Mouse (Mus musculus) layer of hippocampus, postnatal 25 days (tissue): Measurements from ENCODE around the gene Utp3. TPM values are rescaled to one million over a fixed set of nuclear protein-coding genes. Genes with fewer than 3 reads are reported as not detected.
"Not testable (repeated sequence)": the region's sequence is repeated elsewhere in the genome, so short reads cannot be mapped to it uniquely, and the experiment has no call there.

Source experiments
- DNase-seq, 2 experiments: peaks; one replicate each; pipeline ENCODE4 v3.0.0; 2022; ENCODE audit warnings: mixed read lengths in 2 of 2, low spot score in 1 of 2; ENCODE audit errors: extremely low spot score in 1 of 2
- total RNA-seq, 2 experiments: library from RNA; stranded (reverse); gene quantifications; 2 replicates each; pipeline ENCODE4 v1.2.3; 2021

Utp3 gene
- total RNA-seq: 10 to 100 TPM; 24.8 to 26.3 TPM

DNA sequence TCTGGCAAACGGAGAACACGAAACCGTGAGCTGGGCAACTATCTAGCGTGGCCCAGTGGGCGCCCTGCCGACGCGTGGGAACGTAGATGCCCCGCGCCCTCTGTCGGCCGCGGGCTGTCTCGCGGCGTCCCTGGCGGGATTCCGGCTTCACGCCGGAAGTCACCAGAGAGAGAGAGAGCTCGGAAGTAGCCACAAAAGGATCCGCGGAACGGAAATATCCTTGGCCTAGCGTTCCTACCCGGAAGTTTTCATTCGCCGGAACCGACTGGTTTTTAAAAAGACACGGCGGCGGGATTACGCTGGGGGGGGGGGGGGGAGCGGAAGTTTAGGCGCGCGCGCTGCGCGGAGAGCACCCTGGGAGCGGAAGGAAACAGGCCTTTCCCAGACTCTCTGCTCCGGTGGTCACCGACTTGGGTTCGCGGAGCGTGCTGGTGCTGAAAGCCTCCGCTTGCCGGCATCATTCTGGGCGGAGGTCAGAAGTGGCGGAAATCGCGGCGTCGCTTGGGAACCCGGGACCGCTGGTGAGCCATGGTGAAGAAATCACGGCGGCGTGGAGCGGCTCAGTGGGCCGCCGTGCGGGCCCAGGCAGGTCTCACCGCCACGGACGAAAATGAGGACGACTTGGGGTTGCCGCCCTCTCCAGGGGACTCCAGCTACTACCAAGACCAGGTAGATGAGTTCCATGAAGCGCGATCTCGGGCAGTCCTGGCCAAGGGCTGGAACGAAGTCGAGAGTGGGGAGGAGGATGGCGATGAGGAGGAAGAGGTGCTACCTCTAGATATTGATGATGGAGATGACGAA lies at the start of gene Utp3:
Utp3 (plus strand) TSS at position 377 of the 801 bp plus-strand sequence.
- peak; percentile 95 to 98 for DNase-seq

DNA sequence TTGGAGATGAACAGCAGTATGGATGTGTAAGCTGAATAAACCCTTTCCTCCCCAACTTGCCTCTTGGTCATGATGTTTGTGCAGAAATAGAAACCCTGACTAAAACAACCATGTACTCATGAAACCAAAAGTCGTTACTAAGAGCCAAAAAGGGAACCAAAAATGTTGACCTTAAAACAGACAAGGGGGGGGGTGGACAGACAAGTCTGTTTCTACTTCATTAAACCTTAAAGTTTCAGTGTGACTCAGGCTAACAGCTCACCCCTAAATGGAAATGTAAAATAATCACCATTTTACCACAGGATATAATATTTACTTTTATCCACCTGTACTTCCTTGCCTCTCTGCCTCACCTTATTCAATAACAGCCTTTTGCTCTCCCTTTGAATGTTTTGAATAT lies 45.7 kb upstream of the Utp3 start:
- DNase-seq: no peak

GRCm38 (mm10) chr5:88508990-88509389 lies 45.3 kb upstream of the Utp3 start:
- DNase-seq: no peak

- DNase-seq: peak in 1 of 2 experiments; percentile 31
Measured at GRCm38 (mm10) chr5:88519232-88519631, 35.0 kb upstream of the Utp3 start.

DNA sequence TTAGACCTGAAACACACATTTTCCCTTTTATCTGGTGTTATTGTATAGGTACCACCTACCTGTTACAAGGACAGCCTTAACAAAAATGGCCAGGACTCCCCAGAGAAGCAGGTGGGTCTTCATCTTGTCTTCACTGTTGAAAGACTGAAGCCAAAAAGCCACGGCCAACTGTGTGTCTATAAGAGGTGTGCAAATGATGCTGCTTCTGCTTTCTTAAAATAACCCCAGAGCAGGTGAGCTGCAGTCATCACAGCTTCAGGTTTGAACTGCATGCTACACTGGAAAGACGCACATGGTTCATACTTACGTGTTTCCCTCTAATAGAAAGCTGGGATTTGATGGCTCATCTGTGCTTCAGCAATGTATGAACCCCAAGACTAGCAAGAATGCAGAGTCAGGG lies 26.6 kb upstream of the Utp3 start, which contains the start of gene Jchain:
Jchain (minus strand) TSS at position 235 of the 400 bp plus-strand sequence.
- no peak for DNase-seq

DNA sequence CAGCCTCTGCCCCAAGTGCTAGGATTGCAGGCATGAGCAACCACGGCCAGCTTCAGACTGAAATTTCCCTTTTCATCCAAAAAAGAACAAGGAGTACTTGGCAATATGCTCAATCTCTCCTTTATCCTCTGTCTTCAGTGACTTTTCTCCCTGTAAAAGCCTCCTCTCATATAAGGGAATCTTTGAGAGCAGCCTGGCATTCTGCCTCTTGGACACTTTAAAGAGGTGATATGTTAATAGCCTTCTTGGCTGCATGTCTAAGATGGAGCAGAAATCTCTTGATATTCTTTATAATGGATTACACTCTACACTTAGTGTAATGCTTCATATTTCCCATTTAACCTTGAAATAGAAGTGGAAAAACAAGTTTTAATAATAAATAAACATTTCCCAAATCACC lies 23.4 kb upstream of the Utp3 start:
- no peak for DNase-seq

GRCm38 (mm10) chr5:88534697-88535096 lies 19.6 kb upstream of the Utp3 start:
- no peak for DNase-seq

DNA sequence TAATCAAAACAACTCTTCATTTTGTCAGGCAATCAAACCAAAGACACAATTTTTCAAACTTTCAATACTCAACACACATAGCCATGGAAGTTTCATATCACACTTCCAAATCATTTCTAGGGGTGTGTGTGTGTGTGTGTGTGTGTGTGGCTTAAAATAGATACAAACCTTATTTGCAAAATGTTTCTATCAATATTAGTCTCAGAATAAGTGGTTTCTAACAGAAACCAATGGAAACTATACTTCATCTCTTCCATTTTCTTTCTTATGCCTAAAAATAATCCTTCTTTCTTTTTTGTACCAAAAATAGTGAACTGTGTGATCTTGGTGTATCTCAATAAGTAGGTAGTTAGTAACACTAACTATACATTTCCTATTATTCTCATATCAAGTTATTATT lies 13.4 kb upstream of the Utp3 start:
- DNase-seq: no peak

DNA sequence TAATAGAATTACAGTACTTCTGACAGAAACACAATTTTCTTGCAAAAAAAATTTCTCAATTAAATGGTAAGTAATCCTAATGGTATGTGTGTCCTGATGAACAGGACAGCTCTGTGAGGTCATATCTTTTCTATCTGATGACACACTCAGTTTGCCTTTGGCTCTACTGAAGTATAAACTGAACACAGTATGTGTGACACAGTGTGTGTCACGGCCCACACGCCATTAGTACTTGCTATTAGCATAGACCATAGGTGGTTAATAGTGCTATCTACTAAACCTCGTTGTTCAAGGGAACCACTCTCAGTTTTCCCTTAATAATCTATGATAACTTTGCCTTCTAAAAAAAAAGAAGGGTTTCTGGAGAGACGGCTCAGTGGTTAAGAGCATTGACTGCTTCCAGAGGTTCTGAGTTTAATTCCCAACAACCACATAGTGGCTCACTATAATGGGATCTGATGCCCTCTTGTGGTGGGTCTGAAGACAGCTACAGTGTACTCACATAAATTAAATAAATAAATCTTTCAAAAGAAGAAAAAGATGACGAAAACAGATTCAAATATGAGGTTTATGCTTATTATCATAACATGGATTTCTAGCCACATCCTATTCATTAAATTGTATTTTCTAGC lies 11.5 kb upstream of the Utp3 start:
- DNase-seq: peak in 1 of 2 experiments; percentile 24

DNA sequence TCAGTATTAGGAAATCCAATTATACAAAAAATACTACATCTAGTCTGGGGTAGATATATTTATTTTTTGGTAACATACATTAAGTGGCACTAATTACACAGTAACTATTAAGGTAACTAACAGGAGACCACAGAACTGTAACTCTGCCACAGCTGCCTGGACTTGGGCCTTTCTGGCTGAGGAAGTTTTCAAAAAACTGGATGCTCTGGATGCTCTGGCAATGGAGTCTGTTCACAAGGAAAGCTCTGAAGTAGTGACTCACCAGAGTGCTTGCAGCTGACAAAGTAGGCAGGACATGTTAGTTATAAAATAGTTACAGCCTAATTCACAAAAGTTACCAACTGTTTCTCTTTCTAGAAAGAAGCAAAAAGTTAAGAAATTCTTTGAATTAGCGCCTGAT lies 9.9 kb upstream of the Utp3 start:
- not testable (repeated sequence) for DNase-seq

DNA sequence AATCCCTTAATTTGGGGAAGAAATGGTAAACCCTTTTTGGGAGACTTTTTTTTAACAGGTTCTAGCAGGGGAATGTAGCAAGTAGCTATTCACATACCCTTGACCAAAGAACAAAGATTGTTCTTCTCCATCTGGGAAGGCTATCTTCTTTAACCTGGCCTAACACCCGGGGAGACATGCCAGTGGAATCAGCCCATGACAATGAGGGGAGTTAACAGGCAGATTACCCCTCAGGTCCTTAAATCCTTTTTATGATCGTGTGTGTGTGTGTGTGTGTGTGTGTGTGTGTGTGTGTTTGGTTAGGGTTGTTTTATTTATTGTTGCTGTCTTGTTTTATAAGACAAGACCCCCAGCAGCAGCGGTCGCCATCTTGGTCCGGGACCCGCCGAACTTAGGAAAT lies 8.7 kb upstream of the Utp3 start:
- no peak for DNase-seq

- no peak for DNase-seq
Measured at GRCm38 (mm10) chr5:88553271-88554085, 784 bp upstream of the Utp3 start.

DNA sequence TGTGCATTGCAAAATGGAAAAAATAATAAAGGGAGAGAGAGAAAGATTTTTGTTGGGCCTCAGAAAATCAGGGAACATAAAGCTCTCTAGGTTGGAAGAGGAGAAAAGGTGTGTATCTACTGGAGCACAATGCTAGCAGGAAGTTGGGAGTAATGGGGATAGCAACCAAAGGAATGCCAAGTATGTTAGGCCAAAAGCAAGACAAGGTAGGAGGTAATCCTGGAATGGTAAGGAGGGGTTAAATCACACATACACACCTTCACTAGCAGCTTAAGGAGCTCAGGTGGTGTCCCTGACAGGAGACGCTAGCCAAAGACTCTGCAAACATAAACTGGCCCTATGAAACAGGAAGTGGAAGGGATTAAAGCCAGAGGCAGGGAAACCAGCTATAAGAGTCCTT lies 4.7 kb downstream of the Utp3 start:
- no peak for DNase-seq

- no peak for DNase-seq
Measured at GRCm38 (mm10) chr5:88561080-88561814, 7.0 kb downstream of the Utp3 start.

- DNase-seq: no peak
Measured at GRCm38 (mm10) chr5:88562863-88563780, 8.9 kb downstream of the Utp3 start.

DNA sequence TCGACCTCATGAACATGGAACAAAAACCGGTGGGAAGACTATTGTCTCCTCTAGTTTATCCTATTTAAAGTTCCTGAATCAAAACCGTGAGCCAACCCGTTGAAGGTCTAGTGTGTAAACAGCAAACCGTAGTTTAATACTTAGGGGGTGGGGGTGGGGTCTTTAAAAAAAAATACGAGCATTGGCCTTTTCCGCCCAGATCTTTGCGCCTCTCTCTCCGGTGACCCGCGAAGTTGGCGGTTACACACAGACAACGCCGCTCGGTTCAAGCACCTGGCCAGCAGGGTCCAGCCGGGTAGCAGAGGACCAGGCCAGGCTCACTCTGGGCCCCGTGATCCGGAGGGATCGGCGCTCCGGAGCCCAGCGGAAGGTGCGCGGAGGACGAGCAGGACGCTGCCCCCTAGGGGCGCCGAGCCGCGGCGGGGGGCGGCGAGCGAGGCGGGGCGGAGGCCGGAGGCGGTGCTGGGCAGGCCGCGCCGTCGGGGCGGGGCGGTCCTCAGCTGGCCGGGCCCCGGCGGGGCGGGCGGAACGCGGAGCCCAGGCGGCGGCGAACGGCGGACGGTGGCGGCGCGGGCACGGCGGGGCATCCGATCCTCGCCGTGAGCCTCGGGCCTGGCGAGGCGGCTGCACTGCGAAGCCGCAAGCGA lies 10.4 kb downstream of the Utp3 start, which contains the start of gene Rufy3:
Rufy3 (plus strand) TSS at position 540 of the 647 bp plus-strand sequence.
- peak; percentile 60 to 66 for DNase-seq

GRCm38 (mm10) chr5:88565148-88566033 lies 11.1 kb downstream of the Utp3 start:
- peak; percentile 47 to 57 for DNase-seq
